Mouse (Mus musculus): ENCODE data around the gene Tpk1. TPM values are rescaled to one million over a fixed set of nuclear protein-coding genes. Genes with fewer than 3 reads are reported as not detected.

Tpk1 gene
- total and polyA plus RNA-seq, 2 experiments: 6.2 to 16.7 TPM

DNA sequence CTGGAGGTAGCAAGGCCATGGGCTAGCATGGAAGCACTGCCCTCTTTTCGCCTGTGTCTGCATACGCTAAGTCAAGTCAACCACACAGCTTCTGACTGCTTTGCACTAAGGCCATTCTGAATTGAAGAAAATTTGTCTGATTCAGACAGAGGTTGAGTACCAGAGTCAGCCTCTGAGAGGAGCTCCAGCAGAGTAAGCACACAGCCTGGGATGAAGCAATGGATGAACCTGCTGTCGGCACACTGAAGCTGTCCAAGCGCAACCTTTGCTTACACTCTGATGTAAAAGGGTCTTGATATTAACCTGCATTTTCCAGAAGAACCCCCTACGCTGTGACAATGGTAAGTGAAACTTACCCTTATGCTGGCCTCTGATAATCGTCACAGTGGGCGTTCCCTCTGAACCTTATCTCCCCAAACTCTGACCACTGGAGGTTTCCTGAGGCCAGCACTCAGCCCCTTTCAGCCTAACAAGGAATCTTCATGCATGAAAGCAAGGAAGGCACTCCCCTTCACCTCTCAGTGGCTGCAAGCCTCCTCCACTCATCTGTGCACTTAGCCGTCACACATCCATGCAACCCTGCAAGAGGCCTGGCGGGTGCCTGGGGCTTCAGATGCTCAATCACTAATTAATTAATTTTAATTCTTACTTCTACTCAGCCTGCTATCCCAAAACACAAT lies 311.4 kb downstream of the Tpk1 start:
- TF ChIP-seq CTCF (IDR thresholded peaks at IDR 0.05; ENCODE audit: low read depth, low read length) (no peak), POLR2A (IDR thresholded peaks at IDR 0.05; ENCODE audit: extremely low read depth, insufficient read depth, low read length) (no peak)
- no peak overlapping the region for H3K9ac ChIP-seq (ENCODE audit: low read depth, low read length)
- H3K79me2 ChIP-seq (ENCODE audit: control insufficient read depth, insufficient read depth, low read length): no peaks in the 10 kb centered on the region
- H3K4me1 ChIP-seq (ENCODE audit: control insufficient read depth, insufficient read depth, low read length): no peaks in the 10 kb centered on the region
- H3K27me3 ChIP-seq (ENCODE audit: control insufficient read depth, insufficient read depth, low read length): no peaks in the 10 kb centered on the region
- no peak overlapping the region for H3K27ac ChIP-seq (replicated peaks; ENCODE audit: insufficient read depth, low read depth, low read length)
- 85% methylated on average over 9 of the region's 9 CpGs for WGBS
- H3K36me3 ChIP-seq (ENCODE audit: control insufficient read depth, insufficient read depth, low read length): no peaks in the 10 kb centered on the region
- no peak for DNase-seq (ENCODE audit: extremely low read depth, low read depth, low spot score)
- no peak overlapping the region for H3K4me3 ChIP-seq (ENCODE audit: insufficient read depth, low read depth, low read length)

DNA sequence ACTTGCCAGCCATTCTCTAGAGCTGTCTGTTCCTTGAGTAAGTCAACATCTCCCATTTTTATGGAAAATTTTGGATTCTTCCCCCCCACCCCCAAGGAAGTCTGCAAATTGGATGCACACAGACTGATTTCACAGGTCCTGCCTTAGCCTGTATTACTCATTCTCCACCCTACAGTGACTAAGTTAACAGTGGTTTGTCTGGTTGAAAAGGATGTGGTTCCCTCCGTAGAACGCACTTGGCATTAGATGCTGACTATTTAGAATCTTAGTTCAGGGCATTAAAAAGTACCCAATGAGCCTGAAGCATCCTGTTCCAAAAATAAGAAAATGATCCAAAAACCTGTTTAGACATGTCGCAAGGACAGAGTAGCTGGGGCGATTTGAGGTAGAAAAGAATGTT lies 312.6 kb downstream of the Tpk1 start:
- H3K4me3 ChIP-seq (ENCODE audit: insufficient read depth, low read depth, low read length): no peak overlapping the region
- DNase-seq (ENCODE audit: extremely low read depth, low read depth, low spot score): no peak
- WGBS: 91% methylated on average over 4 of the region's 4 CpGs
- no peaks in the 10 kb centered on the region for H3K4me1 ChIP-seq (ENCODE audit: control insufficient read depth, insufficient read depth, low read length)
- H3K36me3 ChIP-seq (ENCODE audit: control insufficient read depth, insufficient read depth, low read length): no peaks in the 10 kb centered on the region
- no peak overlapping the region for H3K9ac ChIP-seq (ENCODE audit: low read depth, low read length)
- H3K79me2 ChIP-seq (ENCODE audit: control insufficient read depth, insufficient read depth, low read length): no peaks in the 10 kb centered on the region
- TF ChIP-seq CTCF (IDR thresholded peaks at IDR 0.05; ENCODE audit: low read depth, low read length) (no peak), POLR2A (IDR thresholded peaks at IDR 0.05; ENCODE audit: extremely low read depth, insufficient read depth, low read length) (no peak)
- H3K27ac ChIP-seq (replicated peaks; ENCODE audit: insufficient read depth, low read depth, low read length): no peak overlapping the region
- no peaks in the 10 kb centered on the region for H3K27me3 ChIP-seq (ENCODE audit: control insufficient read depth, insufficient read depth, low read length)

DNA sequence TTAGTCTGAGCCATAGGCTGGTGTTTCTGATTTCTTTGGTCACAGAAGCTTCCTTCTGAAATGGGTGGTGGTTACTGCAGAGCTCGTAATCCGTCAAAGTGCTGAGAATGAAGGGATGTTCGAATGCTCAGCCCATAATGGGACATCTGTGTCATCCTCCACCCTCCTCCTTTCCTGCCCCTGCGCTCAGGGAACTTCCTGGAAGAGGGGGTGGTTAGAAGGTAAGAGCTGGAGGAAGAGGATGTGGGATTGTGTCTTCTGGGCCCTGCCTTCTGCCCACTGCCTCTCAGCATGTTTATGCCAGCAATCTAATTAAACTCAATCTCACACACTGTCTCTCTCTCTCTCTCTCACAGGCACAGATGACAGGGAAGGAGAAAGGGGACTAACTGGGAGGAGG lies 317.0 kb downstream of the Tpk1 start:
- H3K27me3 ChIP-seq (ENCODE audit: control insufficient read depth, insufficient read depth, low read length): no peaks in the 10 kb centered on the region
- no peak overlapping the region for H3K9ac ChIP-seq (ENCODE audit: low read depth, low read length)
- H3K36me3 ChIP-seq (ENCODE audit: control insufficient read depth, insufficient read depth, low read length): peaks cover 5% of the 10 kb centered on the region
- H3K27ac ChIP-seq (replicated peaks; ENCODE audit: insufficient read depth, low read depth, low read length): no peak overlapping the region
- no peaks in the 10 kb centered on the region for H3K4me1 ChIP-seq (ENCODE audit: control insufficient read depth, insufficient read depth, low read length)
- no peak for DNase-seq (ENCODE audit: extremely low read depth, low read depth, low spot score)
- TF ChIP-seq POLR2A (IDR thresholded peaks at IDR 0.05; ENCODE audit: extremely low read depth, insufficient read depth, low read length) (no peak), CTCF (IDR thresholded peaks at IDR 0.05; ENCODE audit: low read depth, low read length) (no peak)
- WGBS: 72% methylated on average over 4 of the region's 4 CpGs
- no peak overlapping the region for H3K4me3 ChIP-seq (ENCODE audit: insufficient read depth, low read depth, low read length)
- no peaks in the 10 kb centered on the region for H3K79me2 ChIP-seq (ENCODE audit: control insufficient read depth, insufficient read depth, low read length)

DNA sequence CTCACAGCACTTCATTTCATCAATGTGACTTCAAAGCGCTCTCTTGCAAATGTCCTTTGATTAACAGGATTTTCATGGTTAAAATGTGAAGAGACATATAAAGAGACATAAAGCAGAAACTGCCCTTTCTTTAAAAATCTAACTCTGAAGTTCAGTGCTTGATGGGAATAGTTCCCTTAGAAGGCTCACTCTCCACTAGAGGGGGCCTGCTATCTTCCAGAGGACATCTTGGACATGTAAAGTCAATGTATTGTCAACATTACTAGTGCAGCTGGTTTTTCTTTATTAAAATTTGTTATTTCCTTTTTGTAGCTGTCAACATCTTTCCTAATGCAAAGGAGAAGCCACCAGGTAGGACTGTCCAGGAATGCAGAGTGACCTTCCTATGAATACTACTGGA lies 318.4 kb downstream of the Tpk1 start:
- H3K36me3 ChIP-seq (ENCODE audit: control insufficient read depth, insufficient read depth, low read length): peaks cover 5% of the 10 kb centered on the region
- H3K4me1 ChIP-seq (ENCODE audit: control insufficient read depth, insufficient read depth, low read length): no peaks in the 10 kb centered on the region
- no peaks in the 10 kb centered on the region for H3K27me3 ChIP-seq (ENCODE audit: control insufficient read depth, insufficient read depth, low read length)
- H3K4me3 ChIP-seq (ENCODE audit: insufficient read depth, low read depth, low read length): no peak overlapping the region
- DNase-seq (ENCODE audit: extremely low read depth, low read depth, low spot score): no peak
- TF ChIP-seq CTCF (IDR thresholded peaks at IDR 0.05; ENCODE audit: low read depth, low read length): no peak
- TF ChIP-seq POLR2A (IDR thresholded peaks at IDR 0.05; ENCODE audit: extremely low read depth, insufficient read depth, low read length): no peak
- H3K79me2 ChIP-seq (ENCODE audit: control insufficient read depth, insufficient read depth, low read length): no peaks in the 10 kb centered on the region
- no peak overlapping the region for H3K9ac ChIP-seq (ENCODE audit: low read depth, low read length)
- H3K27ac ChIP-seq (replicated peaks; ENCODE audit: insufficient read depth, low read depth, low read length): no peak overlapping the region
- 98% methylated on average over 1 of the region's 1 CpGs for WGBS

DNA sequence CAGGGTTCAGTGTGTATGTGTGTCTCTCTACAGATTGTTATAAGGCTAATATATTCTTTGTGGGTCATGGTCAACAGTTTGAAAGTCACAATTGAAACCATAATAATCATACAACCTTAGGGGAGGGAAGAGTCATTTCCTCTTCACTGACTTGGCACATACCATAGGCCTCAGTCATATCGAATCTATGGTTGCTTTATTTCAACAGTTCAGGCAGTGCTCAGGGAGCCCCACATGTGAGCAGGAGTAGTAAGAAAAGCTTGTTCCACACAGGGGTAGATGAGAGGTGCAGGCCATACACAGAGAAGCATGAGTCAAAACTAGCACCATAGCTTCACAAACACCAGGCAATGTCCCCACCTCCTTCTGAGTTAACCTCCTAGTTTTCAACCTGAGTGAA lies 323.1 kb downstream of the Tpk1 start:
- no peak for TF ChIP-seq POLR2A (IDR thresholded peaks at IDR 0.05; ENCODE audit: extremely low read depth, insufficient read depth, low read length)
- no peak for TF ChIP-seq CTCF (IDR thresholded peaks at IDR 0.05; ENCODE audit: low read depth, low read length)
- WGBS: 74% methylated on average over 1 of the region's 1 CpGs
- no peak for DNase-seq (ENCODE audit: extremely low read depth, low read depth, low spot score)
- Histone ChIP-seq H3K27me3 (ENCODE audit: control insufficient read depth, insufficient read depth, low read length) (no peaks in the 10 kb centered on the region), H3K9ac (ENCODE audit: low read depth, low read length) (no peak overlapping the region), H3K4me1 (ENCODE audit: control insufficient read depth, insufficient read depth, low read length) (no peaks in the 10 kb centered on the region), H3K27ac (replicated peaks; ENCODE audit: insufficient read depth, low read depth, low read length) (no peak overlapping the region), H3K4me3 (ENCODE audit: insufficient read depth, low read depth, low read length) (no peak overlapping the region), H3K79me2 (ENCODE audit: control insufficient read depth, insufficient read depth, low read length) (no peaks in the 10 kb centered on the region), H3K36me3 (ENCODE audit: control insufficient read depth, insufficient read depth, low read length) (peaks cover 5% of the 10 kb centered on the region)

DNA sequence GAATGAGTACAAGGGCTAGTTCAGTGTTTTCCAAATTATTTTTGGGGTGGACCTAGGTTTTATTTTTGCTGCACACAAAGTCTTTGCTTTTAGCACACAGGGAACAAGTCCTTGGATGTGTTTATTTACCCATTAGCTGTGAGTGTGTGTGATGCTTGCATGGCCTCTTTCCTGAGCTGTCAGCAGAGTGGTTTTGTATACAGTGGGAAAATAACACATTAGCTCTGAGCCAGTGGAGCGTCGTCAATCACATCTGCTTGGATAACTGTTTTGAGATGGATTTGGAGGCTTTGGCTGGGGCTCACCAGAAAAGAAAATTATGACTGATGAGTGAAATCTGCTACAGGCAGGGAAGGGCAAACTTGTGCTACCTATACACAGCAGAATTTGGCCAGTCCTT lies 323.7 kb downstream of the Tpk1 start:
- TF ChIP-seq POLR2A (IDR thresholded peaks at IDR 0.05; ENCODE audit: extremely low read depth, insufficient read depth, low read length): no peak
- TF ChIP-seq CTCF (IDR thresholded peaks at IDR 0.05; ENCODE audit: low read depth, low read length): no peak
- Histone ChIP-seq H3K27ac (replicated peaks; ENCODE audit: insufficient read depth, low read depth, low read length) (no peak overlapping the region), H3K27me3 (ENCODE audit: control insufficient read depth, insufficient read depth, low read length) (no peaks in the 10 kb centered on the region), H3K4me3 (ENCODE audit: insufficient read depth, low read depth, low read length) (no peak overlapping the region), H3K79me2 (ENCODE audit: control insufficient read depth, insufficient read depth, low read length) (no peaks in the 10 kb centered on the region), H3K4me1 (ENCODE audit: control insufficient read depth, insufficient read depth, low read length) (no peaks in the 10 kb centered on the region), H3K9ac (ENCODE audit: low read depth, low read length) (no peak overlapping the region), H3K36me3 (ENCODE audit: control insufficient read depth, insufficient read depth, low read length) (peaks cover 5% of the 10 kb centered on the region)
- WGBS: 84% methylated on average over 2 of the region's 2 CpGs
- DNase-seq (ENCODE audit: extremely low read depth, low read depth, low spot score): no peak
